Mouse (Mus musculus): ENCODE data around the gene Hydin. TPM values are rescaled to one million over a fixed set of nuclear protein-coding genes. Genes with fewer than 3 reads are reported as not detected.

The Hydin gene
- 0.30 and 0.41 TPM in 2 replicates for polyA plus RNA-seq (2012; rRNA removed)

- TF ChIP-seq CTCF (IDR thresholded peaks at IDR 0.05; ENCODE audit: borderline replicate concordance, extremely low read depth, insufficient read depth, insufficient read length), result no peak
- TF ChIP-seq POLR2A (IDR thresholded peaks at IDR 0.05; ENCODE audit: borderline replicate concordance, extremely low read depth, insufficient read depth, insufficient read length, poor library complexity, severe bottlenecking), result no peak
- peak; percentile 95 for DNase-seq (ENCODE audit: low read depth)
These were observed at the start of gene Hydin for GRCm38 (mm10) chr8:110266741-110267140. Gene Hydin (plus strand): TSS chr8:110266977.

- no peak for DNase-seq (ENCODE audit: low read depth)
- no peak for TF ChIP-seq CTCF (IDR thresholded peaks at IDR 0.05; ENCODE audit: borderline replicate concordance, extremely low read depth, insufficient read depth, insufficient read length)
- no peak for TF ChIP-seq POLR2A (IDR thresholded peaks at IDR 0.05; ENCODE audit: borderline replicate concordance, extremely low read depth, insufficient read depth, insufficient read length, poor library complexity, severe bottlenecking)
These were observed 49.6 kb upstream of the Hydin start for GRCm38 (mm10) chr8:110217198-110217597.

GRCm38 (mm10) chr8:110217681-110218131, 49.1 kb upstream of the Hydin start:
- peak; percentile 100 for DNase-seq (ENCODE audit: low read depth)
- TF ChIP-seq POLR2A (IDR thresholded peaks at IDR 0.05; ENCODE audit: borderline replicate concordance, extremely low read depth, insufficient read depth, insufficient read length, poor library complexity, severe bottlenecking), result peak; percentile 44; the same call in 1 of the 2 replicates
- no peak for TF ChIP-seq CTCF (IDR thresholded peaks at IDR 0.05; ENCODE audit: borderline replicate concordance, extremely low read depth, insufficient read depth, insufficient read length)

- TF ChIP-seq CTCF (IDR thresholded peaks at IDR 0.05; ENCODE audit: borderline replicate concordance, extremely low read depth, insufficient read depth, insufficient read length) (no peak), POLR2A (IDR thresholded peaks at IDR 0.05; ENCODE audit: borderline replicate concordance, extremely low read depth, insufficient read depth, insufficient read length, poor library complexity, severe bottlenecking) (no peak)
- no peak for DNase-seq (ENCODE audit: low read depth)
These were observed 48.3 kb upstream of the Hydin start for GRCm38 (mm10) chr8:110218511-110218910.

GRCm38 (mm10) chr8:110220936-110221335, 45.8 kb upstream of the Hydin start:
- no peak for TF ChIP-seq POLR2A (IDR thresholded peaks at IDR 0.05; ENCODE audit: borderline replicate concordance, extremely low read depth, insufficient read depth, insufficient read length, poor library complexity, severe bottlenecking)
- no peak for TF ChIP-seq CTCF (IDR thresholded peaks at IDR 0.05; ENCODE audit: borderline replicate concordance, extremely low read depth, insufficient read depth, insufficient read length)
- no peak for DNase-seq (ENCODE audit: low read depth)

- TF ChIP-seq CTCF (IDR thresholded peaks at IDR 0.05; ENCODE audit: borderline replicate concordance, extremely low read depth, insufficient read depth, insufficient read length), result no peak
- TF ChIP-seq POLR2A (IDR thresholded peaks at IDR 0.05; ENCODE audit: borderline replicate concordance, extremely low read depth, insufficient read depth, insufficient read length, poor library complexity, severe bottlenecking), result no peak
- peak; percentile 25 for DNase-seq (ENCODE audit: low read depth)
These were observed 36.0 kb upstream of the Hydin start for GRCm38 (mm10) chr8:110230803-110231202.

- TF ChIP-seq CTCF (IDR thresholded peaks at IDR 0.05; ENCODE audit: borderline replicate concordance, extremely low read depth, insufficient read depth, insufficient read length) (no peak), POLR2A (IDR thresholded peaks at IDR 0.05; ENCODE audit: borderline replicate concordance, extremely low read depth, insufficient read depth, insufficient read length, poor library complexity, severe bottlenecking) (no peak)
- DNase-seq (ENCODE audit: low read depth), result peak; percentile 79
These were observed 24.2 kb upstream of the Hydin start for GRCm38 (mm10) chr8:110242278-110243177.

GRCm38 (mm10) chr8:110244566-110244965, 22.2 kb upstream of the Hydin start:
- DNase-seq (ENCODE audit: low read depth), result no peak

GRCm38 (mm10) chr8:110247238-110247637, 19.5 kb upstream of the Hydin start:
- DNase-seq (ENCODE audit: low read depth), result no peak
- TF ChIP-seq CTCF (IDR thresholded peaks at IDR 0.05; ENCODE audit: borderline replicate concordance, extremely low read depth, insufficient read depth, insufficient read length) (no peak), POLR2A (IDR thresholded peaks at IDR 0.05; ENCODE audit: borderline replicate concordance, extremely low read depth, insufficient read depth, insufficient read length, poor library complexity, severe bottlenecking) (no peak)

More at GRCm38 (mm10) chr8:110244566-110244965, 22.2 kb upstream of the Hydin start:
- TF ChIP-seq CTCF (IDR thresholded peaks at IDR 0.05; ENCODE audit: borderline replicate concordance, extremely low read depth, insufficient read depth, insufficient read length) (no peak), POLR2A (IDR thresholded peaks at IDR 0.05; ENCODE audit: borderline replicate concordance, extremely low read depth, insufficient read depth, insufficient read length, poor library complexity, severe bottlenecking) (no peak)

GRCm38 (mm10) chr8:110253986-110254385, 12.8 kb upstream of the Hydin start:
- no peak for DNase-seq (ENCODE audit: low read depth)
- TF ChIP-seq CTCF (IDR thresholded peaks at IDR 0.05; ENCODE audit: borderline replicate concordance, extremely low read depth, insufficient read depth, insufficient read length) (no peak), POLR2A (IDR thresholded peaks at IDR 0.05; ENCODE audit: borderline replicate concordance, extremely low read depth, insufficient read depth, insufficient read length, poor library complexity, severe bottlenecking) (no peak)

GRCm38 (mm10) chr8:110265796-110266305, 926 bp upstream of the Hydin start:
- TF ChIP-seq POLR2A (IDR thresholded peaks at IDR 0.05; ENCODE audit: borderline replicate concordance, extremely low read depth, insufficient read depth, insufficient read length, poor library complexity, severe bottlenecking) (no peak), CTCF (IDR thresholded peaks at IDR 0.05; ENCODE audit: borderline replicate concordance, extremely low read depth, insufficient read depth, insufficient read length) (no peak)
- DNase-seq (ENCODE audit: low read depth), result no peak

Data from brain, embryonic 14.5 days (tissue).